Mouse (Mus musculus) MEL (cell line): Measurements from ENCODE around the gene Plekho1.

Source experiments
- TBP ChIP-seq: IDR thresholded peaks from 2 replicates; pipeline ENCODE4 v1.8.0; 2011; ENCODE audit warnings: low read depth, low read length, improper control_type of control experiment
- USF1 ChIP-seq: IDR thresholded peaks from 2 replicates; pipeline ENCODE4 v1.6.1; 2014; ENCODE audit warnings: low read depth, mild to moderate bottlenecking, inconsistent platforms, low read length, improper control_type of control experiment, moderate library complexity

- TF ChIP-seq TBP (no peak), USF1 (no peak)
Observed at GRCm38 (mm10) chr3:95953023-95953422, 42.8 kb downstream of the Plekho1 start.
